ENCODE assay signal across 10 mouse cellular contexts in the genomic region with DNA sequence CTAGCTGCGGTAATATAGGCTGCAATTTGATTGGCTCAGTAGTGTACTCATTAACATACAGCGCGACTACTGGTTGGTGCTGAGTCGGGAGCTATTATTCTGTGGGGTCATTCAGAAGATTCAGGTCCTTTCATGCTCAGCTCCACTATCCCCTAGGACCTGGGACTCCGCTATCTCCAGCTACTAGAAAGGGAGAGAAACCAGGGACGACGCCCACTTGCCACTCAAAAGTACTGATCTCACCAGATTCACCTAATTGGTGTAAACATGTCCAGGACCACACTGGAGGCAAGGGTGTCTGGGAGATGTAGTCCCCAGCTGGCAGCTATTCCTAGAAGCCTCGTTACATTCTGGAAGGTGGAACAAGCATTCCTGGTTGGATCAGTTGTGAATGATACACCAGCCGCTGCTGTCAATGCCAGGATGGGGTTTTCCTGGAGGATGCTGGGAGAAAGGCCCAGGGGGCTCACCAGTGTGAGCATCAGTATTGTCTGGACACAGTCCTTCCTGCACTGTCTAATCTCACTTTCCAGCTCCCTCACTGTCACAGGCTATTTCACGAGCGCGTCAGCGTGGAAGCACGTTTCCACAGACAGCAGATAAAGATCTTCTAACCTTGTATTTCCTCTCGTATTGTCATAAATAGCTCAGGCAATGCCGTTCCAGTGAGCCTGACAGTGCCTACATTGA.
DNase-seq lines count a peak whose midpoint lies in the region; ATAC-seq and TF ChIP-seq lines count a peak whose summit lies in the region.
"Had no signal": no experiment of that assay in that cellular context is flagged by ENCODE, and none has a peak within 500 bp of the region (broad histone marks: within the 10 kb centered on the region; RNA-seq: fewer than 3 reads in every experiment).

No protein-coding gene starts in this region.

- H3K27me3 ChIP-seq in heart, embryonic 10.5 days (ENCODE audit: insufficient read depth, poor library complexity, severe bottlenecking): no peaks in the 10 kb centered on the region
- H3K27me3 ChIP-seq in testis, adult 2 months (ENCODE audit: control insufficient read depth, insufficient read depth, low read length): no peaks in the 10 kb centered on the region
- H3K27me3 ChIP-seq in limb, embryonic 12.5 days: 0 out of 2 replicates have a peak, but pooled peaks cover 2% of the 10 kb centered on the region
- H3K27me3 ChIP-seq in liver, embryonic 12.5 days (replicated peaks): no peaks in the 10 kb centered on the region

- DNase-seq in heart, embryonic 10.5 days (ENCODE audit: low spot score): no peak
- no peak for DNase-seq in heart, adult 8-10 months (ENCODE audit: low spot score)
- no peak for DNase-seq in testis, postnatal 10 days (ENCODE audit: low spot score)
- DNase-seq in cerebellum, adult 9-10 months: no peak
- no peak for DNase-seq in layer of hippocampus, postnatal 10 days (ENCODE audit: low spot score in 2 of 2)
- DNase-seq: thymus, adult 18-20 months had no signal

- no peak for TF ChIP-seq POLR2A in testis, adult 2 months (IDR thresholded peaks at IDR 0.05; ENCODE audit: control insufficient read depth, low read depth, low read length)

- H3K9me3 ChIP-seq in heart, embryonic 10.5 days: peaks cover 2% of the 10 kb centered on the region; the same call in 1 of the 2 replicates
- H3K9me3 ChIP-seq in limb, embryonic 12.5 days: no peaks in the 10 kb centered on the region
- H3K9me3 ChIP-seq in liver, embryonic 12.5 days (replicated peaks): no peaks in the 10 kb centered on the region

- peak; percentile 47; the same call in 1 of the 2 replicates for ATAC-seq in limb, embryonic 12.5 days (ENCODE audit: insufficient number of reproducible peaks, insufficient read depth, low FRiP score, low TSS enrichment, low read depth)
- no peak for ATAC-seq in liver, embryonic 12.5 days

- no peaks in the 10 kb centered on the region for H3K36me3 ChIP-seq in heart, embryonic 10.5 days
- no peaks in the 10 kb centered on the region for H3K36me3 ChIP-seq in testis, adult 2 months (ENCODE audit: control insufficient read depth, insufficient read depth, low read length)
- no peaks in the 10 kb centered on the region for H3K36me3 ChIP-seq in limb, embryonic 12.5 days
- no peaks in the 10 kb centered on the region for H3K36me3 ChIP-seq in liver, embryonic 12.5 days

- no peak overlapping the region for H3K9ac ChIP-seq in limb, embryonic 12.5 days (replicated peaks)
- H3K9ac ChIP-seq in liver, embryonic 12.5 days: no peak overlapping the region

- H3K4me2 ChIP-seq in limb, embryonic 12.5 days: no peak overlapping the region
- H3K4me2 ChIP-seq in liver, embryonic 12.5 days: no peak overlapping the region

- H3K4me3 ChIP-seq in heart, embryonic 10.5 days: peak overlapping the region; percentile 29
- H3K4me3 ChIP-seq in testis, adult 2 months (ENCODE audit: control insufficient read depth, low read depth, low read length): 0 out of 2 replicates have a peak overlapping the region, but pooled peaks have one; percentile 14
- H3K4me3 ChIP-seq in limb, embryonic 12.5 days (replicated peaks): no peak overlapping the region
- H3K4me3 ChIP-seq in liver, embryonic 12.5 days: no peak overlapping the region

- TF ChIP-seq CTCF in testis, adult 2 months (IDR thresholded peaks at IDR 0.05; ENCODE audit: control insufficient read depth, insufficient read depth, insufficient replicate concordance, low read depth, low read length): no peak

- peaks cover 18% of the 10 kb centered on the region for H3K4me1 ChIP-seq in heart, embryonic 10.5 days
- peaks cover 4% of the 10 kb centered on the region for H3K4me1 ChIP-seq in testis, adult 2 months (ENCODE audit: control insufficient read depth, insufficient read depth, low read length)
- 0 out of 2 replicates have a peak, but pooled peaks cover 5% of the 10 kb centered on the region for H3K4me1 ChIP-seq in limb, embryonic 12.5 days (replicated peaks)
- peaks cover 16% of the 10 kb centered on the region; the same call in 1 of the 2 replicates for H3K4me1 ChIP-seq in liver, embryonic 12.5 days

- 46% methylated on average over 16 of the region's 16 CpGs for WGBS in heart, embryonic 10.5 days
- 66% methylated on average over 16 of the region's 16 CpGs for WGBS in limb, embryonic 12.5 days
- WGBS in liver, embryonic 12.5 days (ENCODE audit: insufficient replicate concordance): 50% methylated on average over 16 of the region's 16 CpGs

- no peak overlapping the region for H3K27ac ChIP-seq in heart, embryonic 10.5 days
- no peak overlapping the region; the same call in 1 of the 2 replicates for H3K27ac ChIP-seq in testis, adult 2 months (ENCODE audit: control insufficient read depth, insufficient read depth, low read depth, low read length)
- H3K27ac ChIP-seq in limb, embryonic 12.5 days: no peak overlapping the region
- H3K27ac ChIP-seq in liver, embryonic 12.5 days: no peak overlapping the region
- H3K27ac ChIP-seq: macrophage had no signal

Comparison
In these comparisons a context has a peak if more than half of its experiments do, and no peak if none do; other contexts are left out.
1. H3K4me3 ChIP-seq: peak in heart, embryonic 10.5 days (single experiment) and testis, adult 2 months (single experiment); none in limb, embryonic 12.5 days (single experiment) and liver, embryonic 12.5 days (single experiment).